Comparison of ENCODE assay signal across 8 mouse cellular contexts in genomic region chr5:36747794-36748535, GRCm38 (mm10). TPM values are rescaled to one million over a fixed set of nuclear protein-coding genes. Genes with fewer than 3 reads are reported as not detected.
DNase-seq lines count a peak whose midpoint lies in the region; ATAC-seq and TF ChIP-seq lines count a peak whose summit lies in the region.

No protein-coding gene starts in this region.

- 0 out of 2 replicates have a peak, but pooled peaks cover 2% of the 10 kb centered on the region for H3K36me3 ChIP-seq in heart, embryonic 12.5 days
- peaks cover 21% of the 10 kb centered on the region for H3K36me3 ChIP-seq in E14TG2a.4 (ENCODE audit: insufficient read depth, low read length)
- no peaks in the 10 kb centered on the region for H3K36me3 ChIP-seq in embryonic facial prominence, embryonic 15.5 days
- no peaks in the 10 kb centered on the region for H3K36me3 ChIP-seq in intestine, embryonic 15.5 days
- H3K36me3 ChIP-seq in midbrain, embryonic 14.5 days (ENCODE audit: control insufficient read depth, insufficient read depth, low read length): no peaks in the 10 kb centered on the region

- DNase-seq in heart, postnatal 36 days: no peak
- peak; percentile 12 for DNase-seq in midbrain, embryonic 14.5 days
- no peak for DNase-seq in left cerebral cortex, postnatal 4 days
- DNase-seq in cerebellum, adult 11-12 months: no peak

- ATAC-seq in heart, embryonic 12.5 days (ENCODE audit: insufficient number of reproducible peaks, low FRiP score): peak; percentile 79
- no peak; the same call in 1 of the 2 replicates for ATAC-seq in embryonic facial prominence, embryonic 15.5 days (ENCODE audit: insufficient number of reproducible peaks, low FRiP score, low TSS enrichment, low read depth)
- peak; percentile 78 for ATAC-seq in intestine, embryonic 15.5 days
- peak; percentile 73 for ATAC-seq in midbrain, embryonic 14.5 days (ENCODE audit: low FRiP score, low TSS enrichment)

- peak overlapping the region; percentile 90 for H3K4me2 ChIP-seq in heart, embryonic 12.5 days
- H3K4me2 ChIP-seq in embryonic facial prominence, embryonic 15.5 days (replicated peaks): peak overlapping the region; percentile 93
- peak overlapping the region; percentile 93 for H3K4me2 ChIP-seq in intestine, embryonic 15.5 days (replicated peaks)
- H3K4me2 ChIP-seq in midbrain, embryonic 14.5 days (ENCODE audit: low read length): peak overlapping the region; percentile 98

- 2% methylated on average over 76 of the region's 76 CpGs for WGBS in heart, embryonic 12.5 days
- 1% methylated on average over 75 of the region's 76 CpGs for WGBS in embryonic facial prominence, embryonic 15.5 days
- WGBS in intestine, embryonic 15.5 days: 1% methylated on average over 76 of the region's 76 CpGs
- 3% methylated on average over 76 of the region's 76 CpGs for WGBS in midbrain, embryonic 14.5 days

- H3K9ac ChIP-seq in heart, embryonic 12.5 days: peak overlapping the region; percentile 89
- peak overlapping the region; percentile 69 for H3K9ac ChIP-seq in embryonic facial prominence, embryonic 15.5 days
- H3K9ac ChIP-seq in intestine, embryonic 15.5 days: peak overlapping the region; percentile 92
- peak overlapping the region; percentile 81 for H3K9ac ChIP-seq in midbrain, embryonic 14.5 days (replicated peaks; ENCODE audit: low read length)

- peak overlapping the region; percentile 94 for H3K4me3 ChIP-seq in heart, embryonic 12.5 days
- peak overlapping the region; percentile 98 for H3K4me3 ChIP-seq in E14TG2a.4 (replicated peaks; ENCODE audit: low read length)
- peak overlapping the region; percentile 80 for H3K4me3 ChIP-seq in embryonic facial prominence, embryonic 15.5 days (replicated peaks)
- H3K4me3 ChIP-seq in intestine, embryonic 15.5 days (replicated peaks): peak overlapping the region; percentile 98
- peak overlapping the region; percentile 97 for H3K4me3 ChIP-seq in midbrain, embryonic 14.5 days (replicated peaks; ENCODE audit: low read depth, low read length)

- intact Hi-C loops in heart, postnatal 36 days (cut with DNase I): loop anchor here (10.0 kb wide), 1 partner anchor 163 kb away; no protein-coding TSS in a partner anchor
- intact Hi-C loops in left cerebral cortex, postnatal 4 days (cut with DNase I): loop anchor here (10.0 kb wide), 2 partner anchors 273 to 773 kb away; no protein-coding TSS in a partner anchor

- no peaks in the 10 kb centered on the region for H3K9me3 ChIP-seq in heart, embryonic 12.5 days (replicated peaks)
- H3K9me3 ChIP-seq in E14TG2a.4 (ENCODE audit: low read length): no peaks in the 10 kb centered on the region
- H3K9me3 ChIP-seq in embryonic facial prominence, embryonic 15.5 days (replicated peaks): no peaks in the 10 kb centered on the region
- no peaks in the 10 kb centered on the region for H3K9me3 ChIP-seq in intestine, embryonic 15.5 days
- H3K9me3 ChIP-seq in midbrain, embryonic 14.5 days (ENCODE audit: control insufficient read depth, low read length): no peaks in the 10 kb centered on the region

- no peak overlapping the region for H3K27ac ChIP-seq in heart, embryonic 12.5 days (ENCODE audit: poor library complexity, severe bottlenecking)
- H3K27ac ChIP-seq in embryonic facial prominence, embryonic 15.5 days (replicated peaks): no peak overlapping the region
- peak overlapping the region; percentile 22; the same call in 1 of the 2 replicates for H3K27ac ChIP-seq in intestine, embryonic 15.5 days
- peak overlapping the region; percentile 27; the same call in 1 of the 2 replicates for H3K27ac ChIP-seq in midbrain, embryonic 14.5 days (replicated peaks; ENCODE audit: low read depth, low read length)

- no peak for TF ChIP-seq CTCF in E14TG2a.4 (conservative IDR thresholded peaks at IDR 0.05; ENCODE audit: low read length)

- H3K27me3 ChIP-seq in heart, embryonic 12.5 days (replicated peaks): no peaks in the 10 kb centered on the region; the same call in 1 of the 2 replicates
- no peaks in the 10 kb centered on the region for H3K27me3 ChIP-seq in E14TG2a.4 (ENCODE audit: insufficient read depth, low read length)
- H3K27me3 ChIP-seq in embryonic facial prominence, embryonic 15.5 days: peaks cover 3% of the 10 kb centered on the region
- no peaks in the 10 kb centered on the region for H3K27me3 ChIP-seq in intestine, embryonic 15.5 days (replicated peaks)
- no peaks in the 10 kb centered on the region for H3K27me3 ChIP-seq in midbrain, embryonic 14.5 days (ENCODE audit: control insufficient read depth, insufficient read depth, low read length)

- H3K4me1 ChIP-seq in heart, embryonic 12.5 days (replicated peaks): peaks cover 9% of the 10 kb centered on the region
- peaks cover 21% of the 10 kb centered on the region for H3K4me1 ChIP-seq in E14TG2a.4 (replicated peaks; ENCODE audit: low read depth, low read length)
- peaks cover 19% of the 10 kb centered on the region for H3K4me1 ChIP-seq in embryonic facial prominence, embryonic 15.5 days
- peaks cover 8% of the 10 kb centered on the region for H3K4me1 ChIP-seq in intestine, embryonic 15.5 days (replicated peaks)
- H3K4me1 ChIP-seq in midbrain, embryonic 14.5 days (ENCODE audit: control insufficient read depth, insufficient read depth, low read length): peaks cover 12% of the 10 kb centered on the region

RNA-seq across cellular contexts. Expression of gene Bloc1s4, which starts 0.5 kb away (rescaled TPM):
- 21.0 and 21.3 TPM in 2 replicates for polyA plus RNA-seq in heart, embryonic 12.5 days (2016; fragmentation: Nextera tagmentation; extraction: Ambion mirVana)
- 10 to 100 TPM; 10.3 to 14.2 TPM for total RNA-seq in heart, postnatal 36 days (2021)
- 31.2 and 34.1 TPM in 2 replicates for polyA plus RNA-seq in embryonic facial prominence, embryonic 15.5 days (2015; fragmentation: Nextera tagmentation; extraction: Ambion mirVana)
- polyA plus RNA-seq in intestine, embryonic 15.5 days (2015; fragmentation: Nextera tagmentation; extraction: Ambion mirVana): 21.8 and 23.5 TPM in 2 replicates
- 28.6 and 28.8 TPM in 2 replicates for polyA plus RNA-seq in midbrain, embryonic 14.5 days (2014; fragmentation: Nextera tagmentation; extraction: Ambion mirVana)
- total RNA-seq in left cerebral cortex, postnatal 4 days (2021): 10 to 100 TPM; 15.2 to 17.5 TPM

RNA-seq across cellular contexts. Expression of gene Mrfap1, which starts 48.6 kb away (rescaled TPM):
- 426 and 435 TPM in 2 replicates for polyA plus RNA-seq in heart, embryonic 12.5 days (2016; fragmentation: Nextera tagmentation; extraction: Ambion mirVana)
- 100 to 1,000 TPM; 272 to 283 TPM for total RNA-seq in heart, postnatal 36 days (2021)
- 531 and 564 TPM in 2 replicates for polyA plus RNA-seq in embryonic facial prominence, embryonic 15.5 days (2015; fragmentation: Nextera tagmentation; extraction: Ambion mirVana)
- polyA plus RNA-seq in intestine, embryonic 15.5 days (2015; fragmentation: Nextera tagmentation; extraction: Ambion mirVana): 421 and 480 TPM in 2 replicates
- polyA plus RNA-seq in midbrain, embryonic 14.5 days (2014; fragmentation: Nextera tagmentation; extraction: Ambion mirVana): 355 and 360 TPM in 2 replicates
- 100 to 1,000 TPM; 358 TPM for total RNA-seq in left cerebral cortex, postnatal 4 days (2021)

RNA-seq across cellular contexts. Expression of gene D5Ertd579e, which starts 52.1 kb away (rescaled TPM):
- 35.1 and 37.2 TPM in 2 replicates for polyA plus RNA-seq in heart, embryonic 12.5 days (2016; fragmentation: Nextera tagmentation; extraction: Ambion mirVana)
- 10 to 100 TPM; 75.5 to 90.6 TPM for total RNA-seq in heart, postnatal 36 days (2021)
- polyA plus RNA-seq in embryonic facial prominence, embryonic 15.5 days (2015; fragmentation: Nextera tagmentation; extraction: Ambion mirVana): 18.3 and 18.6 TPM in 2 replicates
- 15.6 and 16.7 TPM in 2 replicates for polyA plus RNA-seq in intestine, embryonic 15.5 days (2015; fragmentation: Nextera tagmentation; extraction: Ambion mirVana)
- 38.8 and 53.7 TPM in 2 replicates for polyA plus RNA-seq in midbrain, embryonic 14.5 days (2014; fragmentation: Nextera tagmentation; extraction: Ambion mirVana)
- total RNA-seq in left cerebral cortex, postnatal 4 days (2021): 10 to 100 TPM; 82.6 to 89.0 TPM

Comparison
In these comparisons a context has a peak if more than half of its experiments do, and no peak if none do; other contexts are left out.
1. H3K27ac ChIP-seq: peak in intestine, embryonic 15.5 days (single experiment) and midbrain, embryonic 14.5 days (single experiment); none in heart, embryonic 12.5 days (single experiment) and embryonic facial prominence, embryonic 15.5 days (single experiment).
2. Peak in every context shown above with its lines, with median percentiles within 50 percentile points of each other: H3K4me2 ChIP-seq, H3K4me3 ChIP-seq and H3K9ac ChIP-seq.